Mouse (Mus musculus) intestine, embryonic 14.5 days (tissue): ENCODE measurements at regions not wholly inside any gene's neighbourhood (a gene's known extent, or its start where the extent isn't known, plus 50 kb on each side); places are given as distances from the start of the nearest gene placed in this dataset.
A peak's percentile ranks its signal among the peaks of the same experiment; 100 is the strongest.
"Not testable (repeated sequence)": the region's sequence is repeated elsewhere in the genome, so short reads cannot be mapped to it uniquely, and the experiment has no call there.

Experiments used
- ATAC-seq: fragments of 200-750 bp; cut with Nextera tagmentation; replicated peaks from 2 replicates; pipeline ENCODE4 v1.8.0; 2017; ENCODE audit warnings: low read depth, moderate number of reproducible peaks, moderate TSS enrichment, moderate library complexity; ENCODE audit not compliant: low FRiP score, low TSS enrichment
- DNase-seq: peaks from one replicate; pipeline ENCODE4 v3.0.0-alpha.2; 2018; ENCODE audit warnings: low spot score
- H3K27ac ChIP-seq: fragments of 300-500 bp; sonication (generic); 2 replicates; pipeline ENCODE4 v1.5.1; 2014; ENCODE audit warnings: low read depth, mild to moderate bottlenecking, control low read depth
- H3K27me3 ChIP-seq: fragments of 300-500 bp; sonication (generic); replicated peaks from 2 replicates; pipeline ENCODE4 v1.6.1; 2014; ENCODE audit warnings: low read length, control low read depth; ENCODE audit not compliant: control insufficient read depth, insufficient read depth
- H3K36me3 ChIP-seq: fragments of 300-500 bp; sonication (generic); 2 replicates; pipeline ENCODE4 v1.6.1; 2014; ENCODE audit warnings: low read length, control low read depth; ENCODE audit not compliant: control insufficient read depth, insufficient read depth
- H3K4me1 ChIP-seq: fragments of 300-500 bp; sonication (generic); replicated peaks from 2 replicates; pipeline ENCODE4 v1.6.1; 2014; ENCODE audit warnings: low read length, control low read depth, mixed read lengths; ENCODE audit not compliant: control insufficient read depth, insufficient read depth
- H3K4me2 ChIP-seq: fragments of 300-500 bp; sonication (generic); 2 replicates; pipeline ENCODE4 v1.6.1; 2014; ENCODE audit warnings: low read length
- H3K4me3 ChIP-seq: fragments of 300-500 bp; sonication (generic); 2 replicates; pipeline ENCODE4 v1.5.1; 2014; ENCODE audit warnings: low read depth, low read length, control low read depth, mixed read lengths
- H3K9ac ChIP-seq: fragments of 300-500 bp; sonication (generic); 2 replicates; pipeline ENCODE4 v1.6.1; 2014; ENCODE audit warnings: mild to moderate bottlenecking, low read length
- H3K9me3 ChIP-seq: fragments of 300-500 bp; sonication (generic); 2 replicates; pipeline ENCODE4 v1.6.1; 2016; ENCODE audit warnings: low read length, control low read depth; ENCODE audit not compliant: control insufficient read depth
- WGBS: fragments of 180-500 bp; shearing (Covaris S2); extraction: QIAGEN DNeasy Blood & Tissue Kit; methylation state at CpG from one replicate; pipeline ENCODE4 v1.1.7; 2014; 5-methylcytosine and 5-hydroxymethylcytosine counted together

DNA sequence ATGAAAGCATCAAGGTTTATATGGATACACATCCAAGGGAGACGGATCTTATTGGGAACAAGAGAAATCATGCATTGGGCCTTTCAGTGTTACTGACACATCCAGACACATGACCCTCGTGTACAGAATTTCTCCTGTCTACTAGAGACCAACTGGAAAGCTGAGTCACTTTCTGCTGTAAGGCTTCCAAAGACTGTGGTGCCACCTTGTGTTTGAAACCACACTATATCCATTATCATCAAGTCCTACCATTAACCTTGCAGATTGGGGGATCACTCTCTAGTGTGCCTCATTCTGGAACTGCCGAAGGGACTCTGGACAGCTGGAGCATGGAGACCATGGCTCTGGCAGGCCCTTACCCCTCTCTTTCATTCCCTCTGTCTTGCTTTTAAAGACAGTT lies 125.2 kb downstream of the Zxdb start:
- H3K4me1 ChIP-seq, H3K4me2 ChIP-seq, H3K27me3 ChIP-seq, H3K9me3 ChIP-seq, DNase-seq, H3K4me3 ChIP-seq, H3K36me3 ChIP-seq, H3K9ac ChIP-seq, H3K27ac ChIP-seq, ATAC-seq: not testable (repeated sequence)
- 100% methylated on average over 1 of the region's 3 CpGs for WGBS

DNA sequence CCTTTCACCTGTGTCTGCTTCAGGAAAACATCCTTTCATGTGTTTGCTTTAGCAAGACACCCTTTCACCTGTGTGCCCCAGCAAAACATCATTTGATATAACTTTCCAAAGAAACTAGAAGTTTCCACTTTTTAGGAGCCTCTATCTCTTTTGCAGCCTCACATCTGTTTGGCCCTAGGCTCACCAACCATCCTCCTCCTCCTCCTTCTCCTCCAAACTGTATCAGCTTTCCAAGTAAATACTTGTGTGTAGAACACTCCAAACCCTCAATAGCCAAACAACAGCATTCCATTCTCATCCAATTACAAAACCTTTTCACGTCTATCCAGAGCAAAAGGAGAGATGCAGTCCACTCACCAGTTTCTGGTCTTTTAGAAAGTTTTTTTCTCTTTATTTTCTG lies 133.1 kb downstream of the Zxdb start:
- H3K27me3 ChIP-seq = no peaks in the 10 kb centered on the region
- H3K4me2 ChIP-seq = no peak overlapping the region
- H3K4me3 ChIP-seq = no peak overlapping the region
- no peaks in the 10 kb centered on the region for H3K4me1 ChIP-seq
- no peak overlapping the region for H3K9ac ChIP-seq
- H3K27ac ChIP-seq = no peak overlapping the region
- H3K9me3 ChIP-seq = no peaks in the 10 kb centered on the region
- DNase-seq = no peak
- 65% methylated on average over 1 of the region's 1 CpGs for WGBS
- ATAC-seq = no peak
- H3K36me3 ChIP-seq = no peaks in the 10 kb centered on the region

DNA sequence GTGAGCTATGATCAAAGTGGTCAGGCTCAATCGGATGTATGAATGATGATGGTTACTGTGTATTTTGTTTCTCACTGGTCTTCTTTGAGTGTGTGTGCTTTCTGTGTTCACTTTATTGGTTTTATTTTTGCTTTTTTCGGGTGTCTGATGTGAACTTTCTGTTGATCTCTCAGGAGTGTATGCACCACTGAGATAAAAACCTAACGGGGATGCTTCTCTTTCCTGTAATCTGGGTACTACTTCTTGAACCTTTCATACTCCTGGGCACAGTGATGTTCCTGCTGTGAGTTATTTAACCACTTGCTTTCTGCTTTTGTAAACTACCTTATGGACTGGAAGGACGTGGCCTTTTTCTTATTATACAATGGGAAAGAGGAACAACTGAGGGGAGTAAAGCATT lies 133.6 kb downstream of the Zxdb start:
- no peaks in the 10 kb centered on the region for H3K9me3 ChIP-seq
- H3K27ac ChIP-seq = no peak overlapping the region
- ATAC-seq = no peak
- no peak overlapping the region for H3K9ac ChIP-seq
- H3K4me1 ChIP-seq = no peaks in the 10 kb centered on the region
- no peaks in the 10 kb centered on the region for H3K27me3 ChIP-seq
- H3K4me2 ChIP-seq = no peak overlapping the region
- no peak for DNase-seq
- no peaks in the 10 kb centered on the region for H3K36me3 ChIP-seq
- H3K4me3 ChIP-seq = no peak overlapping the region
- 70% methylated on average over 4 of the region's 4 CpGs for WGBS

DNA sequence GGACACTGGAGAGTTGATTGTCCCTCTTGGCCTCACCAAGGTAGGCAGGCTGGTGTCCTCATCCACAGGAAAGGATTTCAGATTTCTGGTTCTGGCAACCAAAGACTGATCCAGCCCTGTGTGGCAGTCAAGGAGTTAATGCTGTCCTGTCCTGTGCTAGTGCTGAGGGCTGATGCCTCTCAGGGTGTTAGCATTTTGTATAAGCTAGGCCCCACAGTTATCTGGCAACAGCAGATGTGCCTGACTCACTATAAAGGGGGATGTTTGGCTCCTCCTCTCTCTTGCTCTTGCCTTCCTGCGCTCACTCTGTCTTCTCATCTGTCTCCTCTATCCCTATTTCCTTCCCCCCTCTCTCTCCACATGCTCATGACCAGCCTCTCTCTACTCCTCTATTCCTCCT lies 138.8 kb downstream of the Zxdb start:
- Histone ChIP-seq H3K9me3 (no peaks in the 10 kb centered on the region), H3K4me3 (no peak overlapping the region), H3K27me3 (no peaks in the 10 kb centered on the region), H3K4me1 (no peaks in the 10 kb centered on the region), H3K27ac (no peak overlapping the region), H3K36me3 (no peaks in the 10 kb centered on the region), H3K4me2 (no peak overlapping the region), H3K9ac (no peak overlapping the region)
- no peak for ATAC-seq
- 57% methylated on average over 1 of the region's 1 CpGs for WGBS
- no peak for DNase-seq

DNA sequence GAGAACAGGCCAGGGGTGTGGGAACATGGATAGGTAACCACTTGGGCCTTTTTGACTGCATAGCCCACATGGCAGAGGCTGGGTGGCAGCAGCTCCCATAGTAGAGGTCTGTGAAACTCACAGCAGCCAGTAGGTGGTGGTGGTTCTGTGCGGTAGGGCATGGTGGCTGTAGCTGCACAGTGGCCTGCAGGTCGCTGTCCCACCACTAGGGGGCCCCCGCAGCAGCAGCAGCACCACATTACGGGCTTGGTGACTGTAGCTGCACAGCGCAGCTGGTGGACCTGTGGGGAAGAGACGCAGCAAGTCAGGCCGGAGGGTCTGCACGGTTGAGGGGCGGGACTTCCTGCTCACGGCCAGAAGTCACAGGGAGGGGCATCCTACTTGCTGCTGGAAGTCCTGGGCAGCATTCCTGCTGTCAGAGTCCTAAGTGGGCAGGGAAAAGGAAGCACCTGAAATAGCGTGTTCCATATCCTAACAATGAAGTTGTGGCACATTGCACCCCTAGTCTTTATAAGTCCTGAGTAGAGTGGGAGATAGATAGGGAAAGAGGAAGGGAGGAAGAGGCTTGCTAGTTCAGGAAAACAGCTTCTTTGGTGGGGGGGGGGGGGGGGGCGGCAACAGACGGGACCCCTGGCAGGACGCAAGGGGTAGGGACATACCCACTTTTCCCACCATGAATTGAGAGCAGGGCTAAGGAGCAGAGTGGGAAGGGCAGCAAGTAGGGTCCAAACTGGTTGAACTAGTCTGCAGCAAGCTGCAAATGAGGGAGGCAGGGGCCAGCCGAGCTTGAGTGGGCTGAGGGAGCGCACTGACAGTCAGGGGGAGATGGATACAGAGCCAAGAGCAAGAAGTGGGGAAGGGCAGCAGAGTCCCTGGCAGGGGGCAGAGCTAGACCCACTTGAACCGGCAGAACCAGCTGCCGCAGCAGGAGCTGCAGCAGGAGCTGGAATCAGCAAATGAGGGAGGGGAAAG lies 141.4 kb downstream of the Zxdb start:
- ATAC-seq (peak; percentile 98), DNase-seq (peak; percentile 89)
- H3K36me3 ChIP-seq = no peaks in the 10 kb centered on the region
- peak overlapping the region; percentile 54 for H3K4me2 ChIP-seq
- no peak overlapping the region for H3K9ac ChIP-seq
- no peak overlapping the region for H3K27ac ChIP-seq
- no peaks in the 10 kb centered on the region for H3K9me3 ChIP-seq
- no peaks in the 10 kb centered on the region for H3K4me1 ChIP-seq
- H3K27me3 ChIP-seq = no peaks in the 10 kb centered on the region
- WGBS = 24% methylated on average over 18 of the region's 18 CpGs
- H3K4me3 ChIP-seq = peak overlapping the region; percentile 31

DNA sequence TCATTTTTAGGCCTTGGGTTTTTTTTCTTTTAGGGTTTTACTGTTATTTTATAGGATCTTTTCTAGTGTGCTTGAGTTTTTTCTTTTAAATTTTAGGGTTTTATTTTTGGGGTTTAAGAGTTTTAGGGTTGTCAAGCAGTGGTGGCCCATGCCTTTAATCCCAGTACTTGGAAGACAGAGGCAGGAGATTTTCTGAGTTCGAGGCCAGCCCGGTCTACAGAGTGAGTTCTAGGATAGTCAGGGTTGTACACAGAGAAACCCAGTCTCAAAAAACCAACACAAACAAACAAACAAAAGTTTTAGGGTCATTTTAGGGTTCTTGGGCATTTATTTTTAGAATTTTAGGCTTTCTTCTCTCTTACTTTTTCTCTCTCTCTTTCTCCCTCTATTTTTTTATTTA lies 142.9 kb downstream of the Spin4 start:
- not testable (repeated sequence) for H3K36me3 ChIP-seq, ATAC-seq, H3K4me2 ChIP-seq, DNase-seq, H3K27me3 ChIP-seq, H3K27ac ChIP-seq, H3K9me3 ChIP-seq, H3K4me1 ChIP-seq, H3K4me3 ChIP-seq, H3K9ac ChIP-seq
- WGBS = 86% methylated on average over 2 of the region's 2 CpGs
